Mouse (Mus musculus) forelimb bud, embryonic 11.5 days (tissue): ENCODE measurements at regions not wholly inside any gene's neighbourhood (a gene's known extent, or its start where the extent isn't known, plus 50 kb on each side); places are given as distances from the start of the nearest gene placed in this dataset.
"Not testable (repeated sequence)": the region's sequence is repeated elsewhere in the genome, so short reads cannot be mapped to it uniquely, and the experiment has no call there.

Experiments used
- DNase-seq: peaks from one replicate; pipeline ENCODE4 v3.0.0-alpha.2; 2012; ENCODE audit warnings: low read depth, low spot score

GRCm38 (mm10) chr16:55520077-55520476 lies 222.3 kb upstream of the Zpld1 start:
- no peak for DNase-seq

GRCm38 (mm10) chr16:55519646-55520045 lies 221.9 kb upstream of the Zpld1 start:
- DNase-seq, result no peak

- no peak for DNase-seq
These were observed 219.2 kb upstream of the Zpld1 start for GRCm38 (mm10) chr16:55516994-55517393.

GRCm38 (mm10) chr16:55515228-55515696 lies 217.5 kb upstream of the Zpld1 start:
- no peak for DNase-seq

GRCm38 (mm10) chr16:55514448-55515200 lies 216.8 kb upstream of the Zpld1 start:
- no peak for DNase-seq

- DNase-seq, result no peak
These were observed 207.1 kb upstream of the Zpld1 start for GRCm38 (mm10) chr16:55504796-55505413.

- DNase-seq, result no peak
These were observed 206.5 kb upstream of the Zpld1 start for GRCm38 (mm10) chr16:55504274-55504673.

GRCm38 (mm10) chr16:55503273-55503672 lies 205.5 kb upstream of the Zpld1 start:
- no peak for DNase-seq

- DNase-seq, result not testable (repeated sequence)
These were observed 202.0 kb upstream of the Zpld1 start for GRCm38 (mm10) chr16:55499831-55500230.

GRCm38 (mm10) chr16:55495051-55495450 lies 197.3 kb upstream of the Zpld1 start:
- no peak for DNase-seq

GRCm38 (mm10) chr16:55494162-55494561 lies 196.4 kb upstream of the Zpld1 start:
- DNase-seq, result no peak

- DNase-seq, result no peak
These were observed 194.3 kb upstream of the Zpld1 start for GRCm38 (mm10) chr16:55492111-55492510.

GRCm38 (mm10) chr16:55484391-55484790 lies 186.6 kb upstream of the Zpld1 start:
- DNase-seq, result no peak

GRCm38 (mm10) chr16:55480745-55481144 lies 183.0 kb upstream of the Zpld1 start:
- no peak for DNase-seq

GRCm38 (mm10) chr16:55480304-55480703 lies 182.5 kb upstream of the Zpld1 start:
- no peak for DNase-seq

GRCm38 (mm10) chr16:55476544-55477208 lies 178.9 kb upstream of the Zpld1 start:
- peak; percentile 87 for DNase-seq

- DNase-seq, result no peak
These were observed 177.3 kb upstream of the Zpld1 start for GRCm38 (mm10) chr16:55474950-55475525.

GRCm38 (mm10) chr16:55471396-55471795 lies 173.6 kb upstream of the Zpld1 start:
- no peak for DNase-seq

GRCm38 (mm10) chr16:55470721-55471120 lies 172.9 kb upstream of the Zpld1 start:
- DNase-seq, result no peak

- no peak for DNase-seq
These were observed 171.9 kb upstream of the Zpld1 start for GRCm38 (mm10) chr16:55469703-55470102.

GRCm38 (mm10) chr16:55468833-55469458 lies 171.2 kb upstream of the Zpld1 start:
- DNase-seq, result peak; percentile 93

GRCm38 (mm10) chr16:55460519-55460918 lies 162.7 kb upstream of the Zpld1 start:
- peak; percentile 51 for DNase-seq
